Mouse (Mus musculus): ENCODE results near the gene Clcnkb.

- TF ChIP-seq CTCF (IDR thresholded peaks at IDR 0.05; ENCODE audit: extremely low read depth, insufficient read depth, low read length) (no peak), POLR2A (IDR thresholded peaks at IDR 0.05; ENCODE audit: extremely low read depth, insufficient read depth, low read length) (no peak)
Observed at GRCm38 (mm10) chr4:141460481-141460880, 44.7 kb upstream of the Clcnkb start.
